Mouse (Mus musculus) stomach, postnatal 0 days (tissue): ENCODE results near the gene Fgf22. TPM values are rescaled to one million over a fixed set of nuclear protein-coding genes. Genes with fewer than 3 reads are reported as not detected.
A peak's percentile ranks its signal among the peaks of the same experiment; 100 is the strongest.

Experiments
- ATAC-seq: fragments of 200-750 bp; cut with Nextera tagmentation; 2 replicates; pipeline ENCODE4 v1.8.0; 2017; ENCODE audit not compliant: low FRiP score, low TSS enrichment
- DNase-seq: peaks from one replicate; pipeline ENCODE4 v3.0.0-alpha.2; 2016; ENCODE audit warnings: low spot score
- H3K27ac ChIP-seq: fragments of 300-500 bp; sonication (generic); replicated peaks from 2 replicates; pipeline ENCODE4 v1.5.1; 2014; ENCODE audit warnings: mild to moderate bottlenecking, control low read depth
- H3K27me3 ChIP-seq: fragments of 300-500 bp; sonication (generic); 2 replicates; pipeline ENCODE4 v1.6.1; 2014; ENCODE audit warnings: low read length; ENCODE audit not compliant: control insufficient read depth, insufficient read depth
- H3K36me3 ChIP-seq: fragments of 300-500 bp; sonication (generic); 2 replicates; pipeline ENCODE4 v1.6.1; 2014; ENCODE audit warnings: low read length, mixed read lengths; ENCODE audit not compliant: control insufficient read depth, insufficient read depth
- H3K4me1 ChIP-seq: fragments of 300-500 bp; sonication (generic); replicated peaks from 2 replicates; pipeline ENCODE4 v1.6.1; 2014; ENCODE audit warnings: antibody characterized with exemption; ENCODE audit not compliant: control insufficient read depth, insufficient read depth
- H3K4me2 ChIP-seq: fragments of 300-500 bp; sonication (generic); replicated peaks from 2 replicates; pipeline ENCODE4 v1.6.1; 2014; ENCODE audit warnings: low read depth, mild to moderate bottlenecking, control low read depth, moderate library complexity
- H3K4me3 ChIP-seq: fragments of 300-500 bp; sonication (generic); 2 replicates; pipeline ENCODE4 v1.5.1; 2014; ENCODE audit warnings: low read depth, low read length, control low read depth
- H3K9ac ChIP-seq: fragments of 300-500 bp; sonication (generic); 2 replicates; pipeline ENCODE4 v1.6.1; 2014; ENCODE audit warnings: mild to moderate bottlenecking, low read length, control low read depth, mixed read lengths
- H3K9me3 ChIP-seq: fragments of 300-500 bp; sonication (generic); 2 replicates; pipeline ENCODE4 v1.6.1; 2016; ENCODE audit warnings: low read length; ENCODE audit not compliant: control insufficient read depth
- CTCF ChIP-seq: IDR thresholded peaks from 2 replicates; pipeline ENCODE4 v1.5.1; 2016; ENCODE audit warnings: antibody characterized with exemption, low read depth, mild to moderate bottlenecking, moderate library complexity
- EP300 ChIP-seq: optimal IDR thresholded peaks from 2 replicates; pipeline ENCODE3; 2016; ENCODE audit warnings: antibody characterized with exemption
- WGBS: fragments of 180-500 bp; shearing (Covaris S2); extraction: QIAGEN DNeasy Blood & Tissue Kit; methylation state at CpG from one replicate; pipeline ENCODE4 v1.1.7; 2014; 5-methylcytosine and 5-hydroxymethylcytosine counted together
- polyA plus RNA-seq: library from polyadenylated mRNA; unstranded; fragments of >200 nt; fragmentation: Nextera tagmentation; extraction: Ambion mirVana; gene quantifications from 2 replicates; pipeline ENCODE4 v1.2.1, GENCODE M21; 2015

Fgf22 gene
- polyA plus RNA-seq, 1 experiment from 2014 or later: 13.5 TPM

DNA sequence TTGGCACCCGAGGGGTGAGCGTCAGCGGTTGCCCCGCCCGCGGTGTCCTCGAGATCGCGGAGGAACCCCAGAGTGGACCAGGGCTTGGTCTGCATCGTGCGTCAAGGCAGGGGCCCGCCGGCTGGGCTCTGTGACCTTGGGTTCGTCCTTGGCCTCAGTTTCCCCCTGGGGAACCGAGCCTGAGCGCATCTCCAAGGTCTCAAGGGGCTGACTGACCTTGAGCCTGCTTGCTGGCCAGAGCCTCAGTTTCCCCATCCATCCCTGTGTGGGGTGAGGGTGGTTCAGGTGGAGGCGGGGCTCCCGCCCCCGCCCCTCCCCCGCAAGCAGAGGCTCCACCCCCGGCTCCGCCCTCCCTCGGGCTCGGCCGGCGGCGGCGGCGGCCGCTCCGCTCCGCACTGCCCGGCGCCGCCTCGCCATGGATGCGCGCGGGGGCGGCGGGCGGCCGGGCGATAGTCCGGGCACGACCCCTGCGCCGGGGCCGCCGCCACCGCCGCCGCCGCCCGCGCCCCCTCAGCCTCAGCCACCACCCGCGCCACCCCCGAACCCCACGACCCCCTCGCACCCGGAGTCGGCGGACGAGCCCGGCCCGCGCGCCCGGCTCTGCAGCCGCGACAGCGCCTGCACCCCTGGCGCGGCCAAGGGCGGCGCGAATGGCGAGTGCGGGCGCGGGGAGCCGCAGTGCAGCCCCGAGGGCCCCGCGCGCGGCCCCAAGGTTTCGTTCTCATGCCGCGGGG is 38.5 kb upstream of the Fgf22 start, which contains the start of gene Hcn2:
Hcn2 (plus strand) TSS at position 381 of the 734 bp plus-strand sequence.
- Histone ChIP-seq H3K4me2 (peak within 1 kb of the TSS; percentile 95), H3K4me3 (peak within 1 kb of the TSS; percentile 56), H3K27me3 (peaks cover 6% of the 10 kb centered on the region; the same call in 1 of the 2 replicates), H3K4me1 (0 out of 2 replicates have a peak, but pooled peaks cover 2% of the 10 kb centered on the region), H3K27ac (no peak within 1 kb of the TSS), H3K9ac (peak within 1 kb of the TSS; percentile 31; the same call in 1 of the 2 replicates), H3K9me3 (no peaks in the 10 kb centered on the region), H3K36me3 (no peaks in the 10 kb centered on the region; the same call in 1 of the 2 replicates)
- 3% methylated on average over 43 of the region's 91 CpGs for WGBS
- ATAC-seq (peak; percentile 19; the same call in 1 of the 2 replicates), DNase-seq (no peak)
- TF ChIP-seq CTCF (no peak), EP300 (no peak)

DNA sequence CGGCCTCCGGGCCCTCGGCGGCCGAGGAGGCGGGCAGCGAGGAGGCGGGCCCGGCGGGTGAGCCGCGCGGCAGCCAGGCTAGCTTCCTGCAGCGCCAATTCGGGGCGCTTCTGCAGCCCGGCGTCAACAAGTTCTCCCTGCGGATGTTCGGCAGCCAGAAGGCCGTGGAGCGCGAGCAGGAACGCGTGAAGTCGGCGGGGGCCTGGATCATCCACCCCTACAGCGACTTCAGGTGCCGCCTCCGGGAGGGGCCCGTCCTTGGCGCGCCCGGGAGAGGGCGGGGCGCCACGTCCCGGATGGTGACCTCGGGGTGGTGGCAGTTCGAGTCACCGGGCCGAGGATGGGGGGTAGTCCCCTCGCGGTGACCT is 37.9 kb upstream of the Fgf22 start:
- Histone ChIP-seq H3K9me3 (no peaks in the 10 kb centered on the region), H3K9ac (peak overlapping the region; percentile 31; the same call in 1 of the 2 replicates), H3K4me3 (peak overlapping the region; percentile 56), H3K4me1 (0 out of 2 replicates have a peak, but pooled peaks cover 2% of the 10 kb centered on the region), H3K4me2 (peak overlapping the region; percentile 95), H3K36me3 (no peaks in the 10 kb centered on the region), H3K27ac (no peak overlapping the region), H3K27me3 (peaks cover 6% of the 10 kb centered on the region; the same call in 1 of the 2 replicates)
- WGBS: 1% methylated on average over 30 of the region's 44 CpGs
- ATAC-seq (no peak), DNase-seq (no peak)
- TF ChIP-seq EP300 (no peak), CTCF (no peak)

DNA sequence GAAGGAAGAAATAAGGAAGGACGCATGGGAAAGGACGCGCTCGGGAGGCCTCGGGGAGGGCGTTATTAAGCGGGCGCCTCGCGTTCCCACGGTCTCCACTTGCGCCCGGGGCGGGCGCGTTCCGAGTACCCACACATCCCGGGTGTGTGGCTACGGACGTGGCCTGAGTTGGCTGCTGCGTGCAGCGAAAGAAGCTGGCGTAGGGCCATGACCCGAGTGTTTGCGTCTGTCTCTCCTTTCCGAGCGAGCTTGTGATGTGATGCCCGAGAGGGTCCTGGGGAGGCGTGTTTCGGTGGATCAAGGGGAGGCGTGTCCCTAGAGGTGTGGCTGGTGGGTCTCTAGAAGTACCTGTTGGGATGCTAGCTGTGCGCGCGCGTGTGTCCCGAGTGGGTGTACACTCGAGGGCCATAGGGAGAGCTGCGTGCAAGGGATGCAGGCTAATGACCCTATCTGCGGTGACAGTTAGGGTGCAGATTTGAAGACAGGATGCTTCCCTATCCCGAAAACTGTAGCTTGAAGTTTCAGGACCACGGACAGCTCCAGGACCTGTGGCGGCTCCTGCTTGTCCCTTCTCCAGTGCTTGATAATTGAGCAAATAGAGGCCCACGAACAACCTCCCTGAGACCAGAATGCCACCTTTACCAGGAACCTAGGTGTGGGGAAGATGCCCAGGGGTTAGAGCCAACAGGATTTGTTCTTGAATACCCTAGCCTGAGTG is 37.1 kb upstream of the Fgf22 start:
- Histone ChIP-seq H3K27me3 (peaks cover 6% of the 10 kb centered on the region; the same call in 1 of the 2 replicates), H3K27ac (no peak overlapping the region), H3K9me3 (no peaks in the 10 kb centered on the region), H3K4me2 (peak overlapping the region; percentile 95), H3K4me3 (peak overlapping the region; percentile 56; the same call in 1 of the 2 replicates), H3K9ac (no peak overlapping the region), H3K36me3 (no peaks in the 10 kb centered on the region), H3K4me1 (0 out of 2 replicates have a peak, but pooled peaks cover 2% of the 10 kb centered on the region)
- 5% methylated on average over 43 of the region's 43 CpGs for WGBS
- DNase-seq (peak; percentile 80), ATAC-seq (peak; percentile 9; the same call in 1 of the 2 replicates)
- TF ChIP-seq CTCF: no peak
- no peak for TF ChIP-seq EP300

DNA sequence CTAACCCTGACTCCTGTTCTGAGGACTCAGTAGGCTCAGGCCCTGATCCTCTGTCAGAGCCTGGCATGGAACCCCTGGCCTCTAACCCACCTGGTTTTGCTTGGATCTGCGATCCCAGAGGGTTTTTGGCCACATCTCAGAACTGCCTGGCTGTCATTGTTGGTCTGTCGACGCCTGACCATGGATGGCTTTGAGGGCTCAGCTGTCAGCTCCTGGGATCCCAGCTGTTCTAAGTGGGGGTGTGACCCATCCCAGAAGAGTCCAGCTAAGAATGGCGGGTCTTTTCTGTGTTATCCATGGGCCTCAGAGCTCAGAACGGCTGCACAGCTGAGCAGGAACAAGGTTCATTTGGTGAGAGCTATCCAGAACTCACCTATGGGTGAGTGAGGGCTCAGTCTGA is 33.8 kb upstream of the Fgf22 start:
- TF ChIP-seq EP300 (no peak), CTCF (no peak)
- 61% methylated on average over 5 of the region's 5 CpGs for WGBS
- Histone ChIP-seq H3K4me2 (no peak overlapping the region), H3K27me3 (peaks cover 6% of the 10 kb centered on the region; the same call in 1 of the 2 replicates), H3K4me1 (0 out of 2 replicates have a peak, but pooled peaks cover 2% of the 10 kb centered on the region), H3K9me3 (no peaks in the 10 kb centered on the region), H3K36me3 (no peaks in the 10 kb centered on the region), H3K9ac (no peak overlapping the region), H3K27ac (no peak overlapping the region), H3K4me3 (no peak overlapping the region)
- no peak for DNase-seq
- ATAC-seq: no peak

DNA sequence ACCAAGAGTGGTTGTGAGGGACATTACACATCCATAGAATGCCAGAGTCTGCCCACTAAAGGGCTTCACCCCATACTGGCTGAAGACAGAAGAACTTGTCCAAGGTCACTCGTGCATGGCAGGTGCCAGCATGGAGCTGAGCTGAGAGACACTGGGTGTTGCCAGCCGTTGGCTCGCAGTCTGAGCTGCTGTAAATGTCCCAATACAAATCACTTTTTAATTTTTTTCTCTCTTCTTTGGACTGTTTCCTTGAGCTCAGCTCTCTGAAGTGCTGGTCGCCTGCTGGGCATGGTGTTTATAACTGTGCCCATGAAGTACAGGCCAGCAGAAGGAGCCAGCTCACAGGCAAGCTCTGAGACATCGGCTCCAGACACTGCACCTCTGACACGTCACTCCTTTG is 31.8 kb upstream of the Fgf22 start:
- Histone ChIP-seq H3K9ac (no peak overlapping the region), H3K9me3 (no peaks in the 10 kb centered on the region), H3K4me1 (no peaks in the 10 kb centered on the region), H3K27ac (no peak overlapping the region), H3K36me3 (no peaks in the 10 kb centered on the region), H3K4me3 (no peak overlapping the region), H3K4me2 (no peak overlapping the region), H3K27me3 (no peaks in the 10 kb centered on the region)
- 70% methylated on average over 6 of the region's 6 CpGs for WGBS
- DNase-seq: no peak
- ATAC-seq: no peak
- TF ChIP-seq CTCF: no peak
- TF ChIP-seq EP300: no peak
